Mouse (Mus musculus): ENCODE data around the gene Il1r2.

DNA sequence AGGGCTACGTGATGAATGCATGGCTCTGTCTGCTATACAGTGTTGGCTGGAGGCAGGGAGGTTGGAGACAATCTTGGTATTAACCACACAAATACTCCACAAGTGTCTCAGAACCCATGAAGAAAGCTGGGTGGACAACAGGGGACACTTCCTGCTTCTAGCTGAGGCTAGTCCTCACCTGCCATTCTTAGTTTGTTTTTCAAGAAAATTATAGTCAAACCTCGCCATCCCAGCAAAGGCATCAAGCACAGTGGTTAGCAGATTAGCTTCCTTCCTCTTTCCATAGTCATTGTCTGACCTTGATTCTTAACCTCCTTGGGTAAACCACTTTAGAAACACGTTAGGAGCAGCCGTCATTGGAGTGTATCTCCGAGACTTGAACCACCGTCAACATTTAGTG lies 28.2 kb upstream of the Il1r2 start:
- no peak for TF ChIP-seq POLR2A (IDR thresholded peaks at IDR 0.05; ENCODE audit: extremely low read depth, insufficient read depth, low read length)
- TF ChIP-seq CTCF (IDR thresholded peaks at IDR 0.05; ENCODE audit: extremely low read depth, insufficient read depth, low read length) = no peak

All from cortical plate, adult 2 months (tissue).